Mouse (Mus musculus) gastrocnemius, postnatal 10 days (tissue): ENCODE measurements around the gene Gm29776. TPM values are rescaled to one million over a fixed set of nuclear protein-coding genes. Genes with fewer than 3 reads are reported as not detected.

Experiments used
- DNase-seq: peaks from one replicate; pipeline ENCODE4 v3.0.0; 2021; ENCODE audit warnings: mixed read lengths
- total RNA-seq, 2 experiments: library from RNA; stranded (reverse); gene quantifications; 2 replicates each; pipeline ENCODE4 v1.2.3; 2021

Gene Gm29776
- total RNA-seq, 2 experiments from 2014 or later = not detected

DNA sequence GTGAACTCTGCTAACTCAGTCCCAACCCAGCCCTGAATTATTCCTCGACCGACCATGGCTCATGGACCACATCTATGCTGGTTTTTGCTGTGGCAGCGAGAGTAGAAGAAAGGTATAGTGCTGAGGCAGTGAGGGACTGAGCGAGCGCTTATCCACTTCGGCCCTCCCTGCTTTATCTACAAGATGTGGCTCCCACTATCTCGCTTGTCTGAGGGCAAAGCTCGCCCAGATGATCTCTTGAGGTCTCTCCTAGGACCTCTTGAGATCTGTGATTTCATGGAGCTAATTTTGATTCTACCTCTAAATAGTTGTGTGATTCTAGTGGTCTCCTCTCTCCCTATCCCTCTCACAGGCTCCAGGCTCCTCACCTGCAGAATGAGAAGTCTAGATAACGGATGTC is 10.4 kb upstream of the Gm29776 start:
- DNase-seq = no peak

DNA sequence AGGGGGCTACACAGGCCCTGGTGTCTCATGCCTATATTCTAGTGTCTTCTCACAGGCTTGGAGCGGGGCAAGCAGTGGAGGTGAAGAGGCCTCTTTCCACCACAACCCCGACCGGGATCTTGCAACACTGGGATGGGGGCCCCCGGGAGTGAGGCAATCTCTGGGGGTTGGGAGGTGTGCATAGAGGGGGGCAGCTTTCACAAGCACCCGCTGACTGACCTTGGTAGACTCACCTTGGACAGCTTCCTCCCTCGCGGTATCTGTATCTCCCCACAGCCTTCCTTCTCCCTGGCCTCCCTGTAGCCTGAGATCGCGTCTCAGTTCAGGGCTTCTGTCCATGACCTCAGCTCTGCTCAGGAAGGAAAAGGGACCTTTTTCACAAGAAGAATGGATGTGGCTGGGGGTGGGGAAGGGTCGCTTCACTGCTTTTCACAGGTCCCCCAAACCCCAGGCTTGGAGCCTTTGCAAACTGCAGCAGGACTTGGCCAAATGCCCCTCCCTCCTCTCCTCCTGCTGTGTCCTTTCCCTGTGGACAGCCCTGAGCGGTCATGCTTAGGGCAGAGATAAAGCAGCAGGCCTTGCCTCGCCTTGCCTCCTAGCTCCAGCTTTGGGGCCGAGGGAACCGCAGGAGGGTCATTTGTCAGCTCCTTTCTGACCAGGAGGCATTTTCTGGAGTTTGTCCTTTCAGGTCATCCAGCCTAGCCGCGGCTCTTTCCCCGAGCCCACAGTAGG is 8.1 kb upstream of the Gm29776 start:
- DNase-seq = no peak

DNA sequence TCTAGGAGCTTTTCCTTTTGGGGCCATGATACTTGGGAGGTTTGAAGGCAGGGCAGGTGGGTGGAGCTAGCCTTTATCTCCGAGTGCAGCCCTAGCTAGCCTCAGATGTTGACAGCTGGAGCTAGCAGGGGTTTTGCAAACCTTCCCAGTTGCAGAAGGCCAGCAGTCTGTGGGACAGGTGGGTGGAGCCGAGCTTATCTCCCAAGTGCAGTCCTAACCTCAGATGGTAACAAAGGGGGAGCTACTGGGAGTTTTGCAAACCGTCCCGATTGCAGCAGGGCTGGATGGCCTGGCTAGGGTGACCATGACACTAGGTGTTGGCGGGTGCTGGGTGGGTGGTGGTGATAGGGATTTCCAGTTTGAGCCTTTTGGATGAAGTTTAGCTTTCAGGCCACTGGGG is 7.2 kb upstream of the Gm29776 start:
- no peak for DNase-seq

DNA sequence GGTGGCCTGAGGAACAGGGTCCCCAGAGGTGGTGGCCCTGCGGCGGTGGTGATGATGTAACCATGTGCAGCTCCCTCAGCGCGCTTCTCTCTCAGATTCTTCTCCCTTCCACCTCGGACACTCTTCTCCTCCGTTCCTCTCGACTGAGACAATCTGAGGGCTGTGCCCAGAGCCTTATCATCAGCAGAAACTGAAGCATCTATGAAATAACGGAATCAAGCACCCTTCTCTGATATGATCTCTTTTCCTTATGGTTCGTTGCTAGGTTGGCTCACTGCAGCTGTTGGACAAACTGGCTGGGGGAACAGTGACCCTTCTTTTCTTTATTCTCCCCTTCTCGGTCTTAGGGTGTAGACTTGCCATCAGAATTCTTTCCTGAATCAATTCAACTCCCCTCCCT is 4.6 kb upstream of the Gm29776 start:
- no peak for DNase-seq

DNA sequence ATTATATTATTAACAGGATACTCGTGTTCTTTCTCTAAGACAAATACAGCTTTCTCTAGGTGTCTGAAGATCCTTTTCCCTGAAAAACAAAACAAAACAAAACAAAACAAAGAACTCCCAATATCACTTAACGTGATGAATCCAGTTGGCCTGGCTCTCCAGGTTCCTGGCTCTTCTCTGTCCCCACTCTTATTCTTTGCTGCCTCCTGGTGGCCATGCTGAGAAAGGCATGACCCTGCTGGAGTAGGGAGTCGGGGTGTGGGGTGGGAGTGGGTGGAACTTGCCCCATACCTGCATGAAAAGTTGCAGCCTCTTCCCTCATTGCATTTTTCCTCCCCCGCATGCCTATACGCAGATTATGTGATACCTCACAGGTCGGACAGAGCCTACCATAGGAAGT is 2.7 kb upstream of the Gm29776 start:
- DNase-seq = peak; percentile 86

DNA sequence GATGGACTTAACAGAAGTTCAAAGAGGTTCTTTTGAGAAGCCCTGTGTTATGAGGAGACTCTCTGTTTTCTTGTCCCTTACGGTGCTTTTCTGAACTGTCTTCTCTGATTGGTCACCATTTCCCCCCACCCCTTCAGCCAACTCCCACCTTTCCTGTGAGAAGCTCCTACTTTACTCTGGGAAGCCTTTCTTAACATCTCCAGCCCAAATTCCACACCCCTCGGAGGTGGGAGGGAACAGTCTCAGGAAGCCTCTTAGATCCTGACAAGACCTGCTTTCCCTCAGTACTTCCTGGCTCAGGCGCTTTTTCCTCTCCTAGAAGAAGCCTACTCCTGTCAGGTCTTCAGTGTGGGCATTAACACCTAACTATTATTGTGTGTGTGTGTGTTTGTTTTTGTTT is 953 bp upstream of the Gm29776 start:
- no peak for DNase-seq

DNA sequence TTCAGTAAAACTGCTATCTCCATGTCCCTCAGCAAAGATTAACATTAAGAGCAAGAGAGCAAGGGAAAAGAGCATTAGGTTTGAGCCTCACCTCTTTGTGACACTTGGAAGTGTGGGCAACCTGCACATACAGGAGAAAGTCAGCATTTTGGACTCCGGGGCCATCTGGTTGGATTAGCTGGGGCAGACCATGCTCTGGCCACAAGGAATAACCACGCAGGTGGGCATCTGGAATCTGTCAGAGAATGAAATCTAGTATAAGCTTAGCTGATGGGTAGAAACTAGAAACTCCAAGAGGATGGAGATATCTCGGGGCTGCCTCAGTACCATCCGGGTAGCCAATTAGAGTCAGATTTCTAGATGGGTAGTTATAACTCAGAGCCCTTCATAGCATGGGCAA is 1.9 kb downstream of the Gm29776 start:
- DNase-seq = no peak

DNA sequence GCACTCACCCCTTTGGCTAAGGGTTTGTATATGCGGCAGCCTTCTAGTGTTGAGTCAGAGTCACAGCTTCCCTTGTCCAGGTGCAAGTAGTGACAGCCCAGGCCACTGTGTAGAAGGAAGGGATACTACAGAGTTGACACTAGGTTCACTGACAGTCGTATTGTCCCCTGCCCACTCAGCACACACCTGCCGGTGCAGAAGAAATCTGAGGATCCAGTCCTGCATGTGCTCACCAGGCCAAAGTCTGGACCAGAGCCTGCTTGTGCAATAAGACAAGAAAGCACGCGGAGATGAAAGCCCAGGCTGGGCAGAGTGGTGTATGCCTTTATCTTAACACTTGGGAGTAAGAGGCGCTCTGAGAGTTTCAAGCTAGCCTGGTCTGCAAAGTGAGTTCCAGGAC is 3.6 kb downstream of the Gm29776 start:
- no peak for DNase-seq

DNA sequence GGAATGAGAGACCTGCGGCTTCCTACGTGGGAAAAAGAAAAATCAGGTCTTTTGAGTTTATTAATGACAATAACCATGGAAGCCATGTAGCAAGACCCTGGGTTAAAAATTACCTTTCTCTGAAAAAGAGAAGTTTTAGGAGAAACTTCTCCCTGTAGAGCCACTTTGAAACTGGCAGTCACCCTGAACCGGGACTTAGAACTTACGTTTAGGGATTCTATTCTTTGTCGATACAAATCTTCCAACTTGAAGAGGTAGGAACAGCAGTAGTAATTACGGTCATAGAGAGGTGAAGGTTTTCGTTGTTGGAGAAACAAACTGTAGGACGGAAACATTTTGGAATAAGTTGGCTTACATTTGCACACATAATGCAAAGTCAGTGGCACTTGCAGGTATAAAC is 11.4 kb downstream of the Gm29776 start:
- no peak for DNase-seq

DNA sequence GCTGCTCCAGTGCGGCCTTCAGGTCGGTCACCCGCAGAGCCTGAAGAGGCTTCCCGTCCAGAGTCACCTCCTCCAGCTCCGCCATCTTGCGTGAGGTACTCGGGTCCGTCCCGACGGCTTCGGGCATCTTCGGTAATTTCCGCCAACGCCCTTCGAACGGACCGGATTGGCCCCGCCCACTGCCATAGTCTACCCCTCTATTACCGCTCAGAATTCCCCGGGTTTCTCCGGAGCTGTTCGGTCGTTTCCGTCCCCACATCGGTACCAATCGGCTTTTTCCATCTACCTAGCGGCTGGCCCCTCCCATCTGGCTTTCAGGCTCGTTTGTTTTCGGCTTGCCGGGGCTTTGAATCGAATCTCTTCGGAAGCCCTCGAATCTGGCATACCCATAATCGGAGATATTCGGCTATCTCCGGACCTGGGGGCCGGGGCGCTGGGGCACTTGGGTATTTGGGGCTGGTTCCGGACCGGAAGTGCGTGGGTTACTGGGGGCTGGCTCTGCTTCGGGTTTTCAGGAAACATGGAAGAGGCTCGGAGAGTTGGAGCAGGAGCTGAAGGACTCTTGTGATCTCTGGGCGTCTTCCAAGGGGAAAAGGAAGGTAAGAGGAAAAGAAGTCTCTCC is 12.0 kb downstream of the Gm29776 start, which contains the start of gene Acin1:
TSS of gene Acin1 (minus strand) at position 410 of the 622 bp plus-strand sequence.
- DNase-seq = peak; percentile 100

DNA sequence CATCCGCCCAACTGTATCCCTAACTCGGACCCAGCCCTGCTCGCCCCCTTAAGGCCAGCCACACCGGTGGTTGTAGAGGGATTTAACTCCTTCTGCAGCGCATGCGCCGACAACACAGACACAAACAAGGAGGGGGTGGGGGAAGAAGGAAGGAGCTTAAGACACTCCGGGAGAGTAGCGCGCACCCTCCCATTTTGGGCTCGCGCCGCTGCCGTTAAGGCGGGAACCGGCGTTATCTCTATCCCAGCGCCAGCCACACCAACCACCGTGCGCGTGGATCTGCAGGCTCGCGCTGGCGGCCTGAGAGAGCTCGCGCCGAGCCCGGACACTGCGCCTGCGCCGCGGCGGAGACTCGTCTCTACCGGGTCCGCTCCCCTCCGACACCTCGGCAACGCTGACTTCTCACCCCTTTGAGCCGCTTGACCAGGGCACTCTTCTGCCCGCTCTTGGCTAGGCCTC is 12.5 kb downstream of the Gm29776 start, which contains the start of gene 1700123O20Rik:
TSS of gene 1700123O20Rik (plus strand) at position 154 of the 459 bp plus-strand sequence.
- no peak for DNase-seq

DNA sequence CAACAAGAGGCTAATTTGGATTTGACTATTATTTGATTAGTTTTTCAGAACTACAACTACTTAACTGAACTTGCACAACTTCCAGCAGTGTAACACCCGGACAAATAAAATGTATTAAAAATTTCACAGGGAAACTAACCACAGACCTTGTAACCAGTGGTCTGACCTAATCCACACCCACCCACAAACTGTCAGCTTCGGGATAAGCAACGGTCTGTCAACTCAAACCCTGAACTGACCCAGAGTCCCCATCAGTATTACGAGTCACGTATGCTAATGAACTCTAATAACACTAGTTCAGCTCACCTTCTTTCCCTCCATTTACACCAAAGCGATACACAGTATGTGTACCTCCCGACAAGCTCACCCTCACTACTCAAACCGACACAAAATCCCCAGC is 13.2 kb downstream of the Gm29776 start:
- no peak for DNase-seq

DNA sequence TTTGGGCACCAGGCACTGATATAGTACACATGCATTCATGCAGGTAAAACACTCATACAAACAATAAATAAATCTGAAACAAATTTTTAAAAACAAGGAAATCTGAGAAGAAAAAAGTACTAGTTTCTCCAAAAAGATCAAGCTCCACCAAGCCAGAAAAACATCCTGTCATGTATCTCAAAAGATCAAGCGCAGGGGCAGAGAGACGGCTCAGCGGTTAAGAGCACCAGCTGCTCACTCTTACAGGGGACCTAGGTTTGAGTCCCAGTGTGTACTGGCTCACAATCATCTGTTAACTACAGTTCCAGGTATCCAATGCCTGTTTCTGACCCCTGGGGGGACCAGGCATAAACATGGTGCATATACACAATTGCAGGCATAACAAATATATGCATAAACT is 16.2 kb downstream of the Gm29776 start:
- no peak for DNase-seq

DNA sequence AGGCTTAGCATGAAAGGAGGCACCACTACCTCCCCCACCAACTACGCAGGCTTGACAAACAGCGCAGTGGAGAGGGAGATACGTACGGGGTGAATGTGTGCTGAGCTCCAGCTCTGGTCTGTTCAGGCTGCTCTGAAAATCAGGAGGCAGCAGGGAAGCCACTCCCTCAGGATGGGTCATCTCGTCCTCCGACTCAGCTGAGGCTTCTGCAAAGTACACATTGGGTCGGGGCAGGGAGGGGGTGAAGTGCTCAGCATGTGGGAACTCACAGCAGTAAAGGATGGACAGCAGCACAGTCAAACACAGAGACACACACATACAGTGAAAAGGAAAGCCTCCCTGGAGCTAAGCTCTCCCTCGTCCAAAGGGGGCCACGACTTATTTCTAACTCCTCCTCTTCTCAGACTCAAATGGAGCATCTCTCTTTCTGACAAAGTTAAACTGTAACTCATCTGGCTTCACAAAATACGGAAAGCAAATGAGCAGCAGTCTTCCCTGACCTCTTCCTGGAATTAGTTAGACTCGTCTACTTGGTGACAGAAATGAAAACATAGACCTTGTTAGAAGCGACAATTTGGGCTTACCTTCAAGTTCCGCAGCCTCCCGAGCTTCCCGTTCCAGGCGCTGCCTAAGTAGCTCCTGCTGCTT is 19.9 kb downstream of the Gm29776 start:
- DNase-seq = no peak

DNA sequence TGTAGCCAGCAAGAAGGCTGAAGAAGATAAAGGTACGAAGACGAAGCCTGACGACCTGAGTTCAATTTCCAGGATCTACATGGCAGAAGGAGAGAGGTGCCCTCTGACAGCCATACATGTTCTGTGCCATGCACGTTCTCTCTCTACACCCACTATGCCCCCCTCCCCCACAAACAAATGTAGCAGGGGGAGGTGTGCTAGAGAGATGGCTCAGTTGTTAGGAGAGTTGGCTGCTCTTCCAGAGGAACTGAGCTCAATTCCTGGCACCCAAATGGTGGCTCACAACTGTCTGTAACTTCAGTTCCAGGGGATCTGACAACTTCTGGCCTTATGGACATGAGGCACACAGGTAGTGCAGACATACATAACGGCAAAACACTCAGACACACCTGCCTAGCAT is 22.3 kb downstream of the Gm29776 start:
- no peak for DNase-seq

DNA sequence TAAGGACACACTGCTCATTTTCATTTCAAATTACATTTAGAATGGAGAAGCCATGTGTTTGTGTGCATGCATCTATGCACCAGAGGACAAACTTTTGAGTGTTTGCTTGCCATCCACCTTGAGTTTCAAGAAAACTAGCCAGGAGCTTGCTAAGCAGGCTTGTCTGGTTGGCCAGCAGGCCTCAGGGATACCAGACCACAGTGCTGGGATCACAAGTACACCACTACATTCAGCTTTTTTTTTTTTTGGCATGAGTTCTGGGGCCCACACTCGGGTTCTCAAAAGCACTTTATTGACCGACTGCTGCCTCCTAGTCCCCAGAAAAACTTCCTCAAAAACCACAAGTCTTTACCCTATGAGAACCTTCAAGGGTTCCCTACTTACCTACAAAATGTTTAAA is 24.3 kb downstream of the Gm29776 start:
- DNase-seq = no peak

DNA sequence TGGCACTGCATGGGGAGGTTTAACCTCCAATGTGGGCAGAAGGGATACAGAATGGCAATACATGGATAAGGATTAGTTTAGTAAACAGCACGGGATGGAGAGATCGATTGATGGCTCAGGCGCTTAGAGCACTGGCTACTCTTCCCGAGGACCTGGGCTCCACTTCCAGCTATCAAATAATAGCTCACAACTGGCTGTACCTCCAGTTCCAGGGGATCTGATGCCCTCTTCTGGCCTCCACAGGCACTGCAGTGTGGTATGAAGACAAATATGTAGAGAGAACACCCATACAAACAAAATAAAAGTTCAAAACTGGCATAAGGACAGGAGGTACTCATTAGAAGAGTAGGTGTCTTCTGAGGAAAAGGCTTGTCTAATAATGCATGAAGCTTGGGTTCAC is 29.3 kb downstream of the Gm29776 start:
- peak; percentile 26 for DNase-seq

DNA sequence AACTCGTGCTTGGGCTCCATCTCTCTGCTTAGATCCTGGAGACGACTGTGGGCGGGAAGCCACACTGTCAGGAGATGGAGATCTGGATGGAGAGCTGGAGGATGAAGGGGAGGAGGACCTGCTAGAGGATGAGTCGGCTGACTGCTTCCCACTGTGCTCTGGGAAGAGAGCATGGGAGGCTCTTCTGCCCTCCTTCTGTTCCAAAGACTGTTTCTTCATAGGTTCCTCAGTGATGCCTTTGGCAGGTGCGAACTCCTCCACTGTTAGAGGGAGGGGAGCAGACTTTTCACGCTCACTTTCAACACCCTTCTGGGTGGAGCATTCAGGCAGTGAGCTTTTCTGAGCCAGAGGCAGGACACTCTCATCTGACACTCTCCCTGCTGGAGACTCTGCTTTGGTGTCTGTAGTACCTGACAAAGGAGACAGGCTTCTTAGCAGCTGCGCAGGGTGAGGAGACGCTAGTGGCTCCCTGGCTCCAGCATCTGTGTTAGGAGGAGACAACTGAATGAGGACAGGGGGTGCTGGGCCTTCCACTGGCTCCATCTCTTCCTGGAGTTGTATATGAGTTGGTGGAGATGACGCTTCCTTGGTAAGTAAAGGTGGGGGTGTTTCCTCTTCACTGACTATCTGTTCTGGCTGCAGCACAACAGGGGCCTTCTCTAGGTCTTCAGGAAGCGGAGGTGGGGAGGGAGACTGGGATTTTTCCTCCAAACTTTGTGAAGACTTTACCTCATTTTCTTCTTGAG is 34.0 kb downstream of the Gm29776 start:
- DNase-seq = no peak

DNA sequence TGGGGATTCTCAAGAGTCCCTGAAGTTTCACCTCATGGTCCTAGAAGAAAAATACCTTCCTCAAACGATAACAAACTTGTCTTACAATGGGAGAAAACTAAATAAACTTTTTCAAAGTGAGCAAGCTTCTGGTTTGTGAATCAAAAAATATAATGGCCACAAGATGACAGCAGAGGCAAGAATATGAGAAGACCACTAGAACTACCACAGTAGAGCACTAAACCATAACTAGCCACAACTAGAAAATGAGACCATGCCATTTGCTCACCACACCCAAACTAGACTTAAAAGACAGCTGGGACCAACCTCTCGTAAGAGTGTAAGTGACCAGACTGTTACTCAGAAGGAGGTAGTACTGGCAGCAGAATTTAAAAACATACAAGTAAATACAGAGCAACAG is 38.6 kb downstream of the Gm29776 start:
- no peak for DNase-seq

DNA sequence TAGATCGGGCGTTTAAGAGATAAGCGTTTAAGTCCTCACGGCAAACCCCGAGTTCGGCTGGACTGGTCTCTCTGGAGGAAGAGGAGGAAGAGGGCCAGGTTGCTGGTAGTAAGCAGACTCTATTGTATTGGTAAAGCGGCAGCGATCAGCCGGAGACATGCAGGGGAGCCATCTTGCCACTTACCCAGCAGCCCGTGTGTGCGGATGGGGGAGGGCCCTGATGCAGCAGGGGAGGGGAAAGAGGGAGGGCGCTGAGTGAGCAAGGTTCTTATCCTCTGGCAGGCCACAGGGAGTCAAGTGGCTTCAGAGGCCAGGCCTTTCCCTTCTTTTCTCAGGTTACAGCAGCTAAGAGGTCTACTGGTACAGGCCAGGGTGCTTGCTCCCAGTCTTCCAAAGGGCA is 45.1 kb downstream of the Gm29776 start:
- peak; percentile 74 for DNase-seq

DNA sequence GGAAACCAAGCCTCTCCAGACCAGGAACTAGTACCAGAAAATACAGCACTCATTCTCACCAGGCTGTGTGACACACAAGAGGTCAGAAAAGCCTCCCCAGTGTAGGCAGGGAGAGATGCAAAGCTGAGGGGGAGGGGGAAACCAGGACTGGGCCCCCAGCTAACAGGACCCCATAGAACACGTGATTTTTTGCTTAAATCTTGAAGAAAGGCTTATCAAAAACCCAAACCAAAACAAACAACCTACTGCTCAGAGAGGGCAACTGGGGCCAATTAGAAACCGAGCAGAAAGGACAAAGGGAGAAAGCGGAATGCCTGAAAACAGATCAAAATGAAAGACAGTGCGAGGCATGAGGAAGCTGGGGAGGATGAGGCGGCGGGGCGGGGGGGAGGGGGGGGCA is 45.8 kb downstream of the Gm29776 start:
- DNase-seq = no peak

DNA sequence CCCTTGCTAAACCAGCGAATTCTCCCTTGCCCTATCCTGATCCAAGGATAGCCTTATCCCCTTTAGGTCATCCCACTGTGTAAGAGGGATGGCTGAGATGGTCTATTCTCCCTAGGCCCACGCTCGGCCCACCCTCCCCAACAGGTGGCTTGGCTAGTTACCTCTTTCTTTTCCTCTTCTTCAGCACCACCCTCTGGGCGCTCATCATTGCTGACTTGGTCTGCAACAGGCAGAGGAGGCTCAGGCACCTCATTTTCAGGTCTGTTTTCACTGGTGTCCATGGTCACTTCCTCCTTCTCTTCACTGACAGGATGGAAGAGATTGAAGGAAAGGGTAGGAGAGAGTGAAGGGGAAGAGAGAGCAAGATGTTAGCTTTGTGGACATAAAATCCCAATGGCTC is 47.1 kb downstream of the Gm29776 start:
- DNase-seq = no peak
